Mouse (Mus musculus): ENCODE measurements around the gene Selenop.

GRCm38 (mm10) chr15:3228990-3229389 lies 39.4 kb upstream of the Selenop start:
- TF ChIP-seq CTCF (IDR thresholded peaks at IDR 0.05; ENCODE audit: low read depth, low read length) (no peak), POLR2A (IDR thresholded peaks at IDR 0.05; ENCODE audit: borderline replicate concordance, low read depth, low read length) (no peak)
